Comparison of ENCODE assay signal across 29 mouse cellular contexts in genomic region chr2:44763898-44764297, GRCm38 (mm10).
"Had no signal": no experiment of that assay in that cellular context is flagged by ENCODE, and none has a peak within 500 bp of the region (broad histone marks: within the 10 kb centered on the region; RNA-seq: fewer than 3 reads in every experiment).

No protein-coding gene starts in this region.

- H3K9me3 ChIP-seq: embryonic facial prominence, embryonic 10.5 days; embryonic facial prominence, embryonic 12.5 days; embryonic facial prominence, embryonic 13.5 days; embryonic facial prominence, embryonic 15.5 days; forebrain, embryonic 10.5 days; forebrain, embryonic 12.5 days; forebrain, embryonic 13.5 days; heart, embryonic 10.5 days had no signal

- H3K36me3 ChIP-seq: embryonic facial prominence, embryonic 10.5 days; embryonic facial prominence, embryonic 12.5 days; embryonic facial prominence, embryonic 13.5 days; embryonic facial prominence, embryonic 15.5 days; forebrain, embryonic 10.5 days; forebrain, embryonic 12.5 days; heart, embryonic 10.5 days had no signal

- H3K4me3 ChIP-seq: embryonic facial prominence, embryonic 10.5 days; embryonic facial prominence, embryonic 12.5 days; embryonic facial prominence, embryonic 13.5 days; embryonic facial prominence, embryonic 15.5 days; erythroblast, embryonic 14.5 days; forebrain, embryonic 10.5 days; forebrain, embryonic 12.5 days; forebrain, embryonic 13.5 days; gastrocnemius, adult 2 months; heart, adult 2 months; heart, embryonic 10.5 days had no signal

- H3K27ac ChIP-seq: embryonic facial prominence, embryonic 10.5 days; embryonic facial prominence, embryonic 12.5 days; embryonic facial prominence, embryonic 13.5 days; embryonic facial prominence, embryonic 15.5 days; forebrain, embryonic 10.5 days; forebrain, embryonic 12.5 days; forebrain, embryonic 13.5 days; gastrocnemius, adult 2 months; heart, adult 2 months; heart, embryonic 10.5 days had no signal

- H3K27me3 ChIP-seq: embryonic facial prominence, embryonic 12.5 days; embryonic facial prominence, embryonic 13.5 days; embryonic facial prominence, embryonic 15.5 days; forebrain, embryonic 12.5 days; forebrain, embryonic 13.5 days had no signal

- ATAC-seq: forebrain, embryonic 13.5 days; forebrain, embryonic 14.5 days; forebrain, embryonic 16.5 days; forebrain, postnatal 0 days had no signal

- H3K4me1 ChIP-seq: embryonic facial prominence, embryonic 10.5 days; embryonic facial prominence, embryonic 12.5 days; embryonic facial prominence, embryonic 13.5 days; embryonic facial prominence, embryonic 15.5 days; forebrain, embryonic 10.5 days; forebrain, embryonic 12.5 days; forebrain, embryonic 13.5 days; heart, embryonic 10.5 days had no signal

- H3K9ac ChIP-seq: embryonic facial prominence, embryonic 12.5 days; embryonic facial prominence, embryonic 13.5 days; embryonic facial prominence, embryonic 15.5 days; forebrain, embryonic 12.5 days; forebrain, embryonic 13.5 days; forebrain, postnatal 0 days had no signal

- DNase-seq: cerebellum, adult 2 months; cerebellum, adult 8-10 months; cerebellum, adult 9-10 months; cerebellum, adult 9-11 months; cerebellum, postnatal 10 days; cerebellum, postnatal 14 days; cerebellum, postnatal 25 days; cerebellum, postnatal 36 days; embryo, embryonic 11 days; forebrain, postnatal 0 days; gastrocnemius, adult 2 months; gastrocnemius, postnatal 10 days; gastrocnemius, postnatal 14 days; gastrocnemius, postnatal 25 days; gastrocnemius, postnatal 36 days; heart, adult 11 months; heart, adult 18-20 months; heart, adult 2 months had no signal

- H3K4me2 ChIP-seq: embryonic facial prominence, embryonic 12.5 days; embryonic facial prominence, embryonic 13.5 days; embryonic facial prominence, embryonic 15.5 days; forebrain, embryonic 12.5 days; forebrain, embryonic 13.5 days had no signal
